Comparison of ENCODE assay signal across 9 mouse cellular contexts in genomic region chr7:28290638-28291590, GRCm38 (mm10). TPM values are rescaled to one million over a fixed set of nuclear protein-coding genes. Genes with fewer than 3 reads are reported as not detected.
DNase-seq lines count a peak whose midpoint lies in the region; ATAC-seq and TF ChIP-seq lines count a peak whose summit lies in the region.
"Had no signal": no experiment of that assay in that cellular context is flagged by ENCODE, and none has a peak within 500 bp of the region (broad histone marks: within the 10 kb centered on the region; RNA-seq: fewer than 3 reads in every experiment).

Selenov (minus strand) TSS chr7:28291186.

- peak within 1 kb of the TSS; percentile 30 for H3K4me3 ChIP-seq in lung, embryonic 15.5 days
- peak within 1 kb of the TSS; percentile 26 for H3K4me3 ChIP-seq in forebrain, postnatal 0 days (ENCODE audit: low read depth, low read length)
- H3K4me3 ChIP-seq in liver, embryonic 15.5 days (replicated peaks): no peak within 1 kb of the TSS

- H3K36me3 ChIP-seq in lung, embryonic 15.5 days: no peaks in the 10 kb centered on the region
- no peaks in the 10 kb centered on the region for H3K36me3 ChIP-seq in forebrain, postnatal 0 days (ENCODE audit: insufficient read depth)
- no peaks in the 10 kb centered on the region for H3K36me3 ChIP-seq in liver, embryonic 15.5 days (replicated peaks)

- peak; percentile 52 for DNase-seq in adrenal gland, postnatal 10 days
- DNase-seq in adrenal gland, postnatal 4 days (ENCODE audit: low spot score in 2 of 2): no peak
- DNase-seq in lung, adult 18-20 months: no peak
- peak; percentile 60 for DNase-seq in forebrain, postnatal 0 days
- peak; percentile 41 for DNase-seq in right cerebral cortex, postnatal 25 days
- no peak for DNase-seq in ovary, adult 18-20 months (ENCODE audit: low spot score)

- TF ChIP-seq CTCF in forebrain, postnatal 0 days (IDR thresholded peaks at IDR 0.05; ENCODE audit: low read depth): peak; percentile 59

- H3K4me1 ChIP-seq in lung, embryonic 15.5 days: peaks cover 8% of the 10 kb centered on the region; the same call in 1 of the 2 replicates
- H3K4me1 ChIP-seq in forebrain, postnatal 0 days (ENCODE audit: insufficient read depth): no peaks in the 10 kb centered on the region
- H3K4me1 ChIP-seq in liver, embryonic 15.5 days (replicated peaks): peaks cover 10% of the 10 kb centered on the region; the same call in 1 of the 2 replicates

- H3K27me3 ChIP-seq in lung, embryonic 15.5 days: peaks cover 84% of the 10 kb centered on the region
- H3K27me3 ChIP-seq in forebrain, postnatal 0 days (ENCODE audit: insufficient read depth, low read length): peaks cover 26% of the 10 kb centered on the region
- peaks cover 88% of the 10 kb centered on the region for H3K27me3 ChIP-seq in liver, embryonic 15.5 days

- H3K9me3 ChIP-seq in lung, embryonic 15.5 days: no peaks in the 10 kb centered on the region
- no peaks in the 10 kb centered on the region for H3K9me3 ChIP-seq in forebrain, postnatal 0 days (ENCODE audit: low read length)
- no peaks in the 10 kb centered on the region for H3K9me3 ChIP-seq in liver, embryonic 15.5 days (replicated peaks)

- peak; percentile 36; the same call in 1 of the 2 replicates for ATAC-seq in lung, embryonic 15.5 days (ENCODE audit: borderline replicate concordance, extremely low read depth, low FRiP score, low TSS enrichment)
- peak; percentile 72 for ATAC-seq in forebrain, postnatal 0 days
- no peak for ATAC-seq in liver, embryonic 15.5 days (ENCODE audit: insufficient read depth)

- H3K4me2 ChIP-seq in lung, embryonic 15.5 days: peak within 1 kb of the TSS; percentile 51
- H3K4me2 ChIP-seq in forebrain, postnatal 0 days (ENCODE audit: low read depth): peak within 1 kb of the TSS; percentile 46
- peak within 1 kb of the TSS; percentile 4 for H3K4me2 ChIP-seq in liver, embryonic 15.5 days

- no peak within 1 kb of the TSS for H3K27ac ChIP-seq in lung, embryonic 15.5 days
- H3K27ac ChIP-seq in forebrain, postnatal 0 days (ENCODE audit: low read depth, low read length): no peak within 1 kb of the TSS
- H3K27ac ChIP-seq in liver, embryonic 15.5 days (replicated peaks): no peak within 1 kb of the TSS
- H3K27ac ChIP-seq: macrophage had no signal

- peak within 1 kb of the TSS; percentile 11; the same call in 1 of the 2 replicates for H3K9ac ChIP-seq in lung, embryonic 15.5 days
- H3K9ac ChIP-seq in forebrain, postnatal 0 days: no peak within 1 kb of the TSS
- no peak within 1 kb of the TSS for H3K9ac ChIP-seq in liver, embryonic 15.5 days

- WGBS in lung, embryonic 15.5 days: 2% methylated on average over 52 of the region's 52 CpGs
- WGBS in forebrain, postnatal 0 days: 2% methylated on average over 52 of the region's 52 CpGs
- 3% methylated on average over 52 of the region's 52 CpGs for whole genome bisulfite sequencing in liver, embryonic 15.5 days (ENCODE audit: insufficient replicate concordance)

RNA-seq across cellular contexts. Expression of gene Selenov, which starts in this region (rescaled TPM):
- total RNA-seq in adrenal gland, postnatal 10 days (2021): 1 to 10 TPM in 1 of 2 experiments, not detected in 1; 1.2 TPM
- total RNA-seq in adrenal gland, postnatal 4 days (2021): under 1 TPM; 0.87 TPM
- polyA plus RNA-seq in lung, embryonic 15.5 days (2015; fragmentation: Nextera tagmentation; extraction: Ambion mirVana): not detected in 2 replicates
- 0.62 and 0.71 TPM in 2 replicates for total RNA-seq in forebrain, postnatal 0 days (2014; rRNA removed)
- polyA plus RNA-seq in forebrain, postnatal 0 days (2015; fragmentation: Nextera tagmentation; extraction: Ambion mirVana): 1.3 and 2.1 TPM in 2 replicates
- 0.07 TPM in 1 of 2 replicates, not detected in the other for polyA plus RNA-seq in liver, embryonic 15.5 days (2015; fragmentation: Nextera tagmentation; extraction: Ambion mirVana)
- polyA plus RNA-seq: macrophage had no signal

Comparison
In these comparisons a context has a peak if more than half of its experiments do, and no peak if none do; other contexts are left out.
1. DNase-seq: peak in adrenal gland, postnatal 10 days (single experiment), forebrain, postnatal 0 days (single experiment) and right cerebral cortex, postnatal 25 days (single experiment); none in adrenal gland, postnatal 4 days (0 of 2), lung, adult 18-20 months (0 of 2) and ovary, adult 18-20 months (single experiment).
2. Peak in ATAC-seq, H3K4me3 ChIP-seq, H3K9ac ChIP-seq and H3K4me2 ChIP-seq in lung, embryonic 15.5 days; RNA of the gene not detected or under 1 TPM.
3. Peak in every context shown above with its lines, with median percentiles within 50 percentile points of each other: H3K4me2 ChIP-seq.